Comparison of ENCODE assay signal across 13 mouse cellular contexts in genomic region chr12:77056748-77057370, GRCm38 (mm10).
A peak's percentile ranks its signal among the peaks of the same experiment; 100 is the strongest.
DNase-seq lines count a peak whose midpoint lies in the region; ATAC-seq lines count a peak whose summit lies in the region.
"Had no signal": no experiment of that assay in that cellular context is flagged by ENCODE, and none has a peak within 500 bp of the region (broad histone marks: within the 10 kb centered on the region; RNA-seq: fewer than 3 reads in every experiment).

No protein-coding gene starts in this region.

- peak; percentile 34; the same call in 1 of the 2 replicates for ATAC-seq in intestine, embryonic 16.5 days
- ATAC-seq in stomach, embryonic 15.5 days (ENCODE audit: insufficient read depth, low FRiP score, low read depth), result peak; percentile 70

- 64% methylated on average over 5 of the region's 5 CpGs for WGBS in intestine, embryonic 16.5 days
- WGBS in stomach, embryonic 15.5 days, result 50% methylated on average over 5 of the region's 5 CpGs

- H3K4me2 ChIP-seq in intestine, embryonic 16.5 days (ENCODE audit: low read depth, low read length), result no peak overlapping the region
- H3K4me2 ChIP-seq in stomach, embryonic 15.5 days, result no peak overlapping the region
- H3K4me2 ChIP-seq: limb, embryonic 13.5 days had no signal

- no peaks in the 10 kb centered on the region for H3K36me3 ChIP-seq in intestine, embryonic 16.5 days (ENCODE audit: control insufficient read depth, insufficient read depth, low read length)
- H3K36me3 ChIP-seq in stomach, embryonic 15.5 days, result no peaks in the 10 kb centered on the region
- H3K36me3 ChIP-seq: limb, embryonic 13.5 days had no signal

- 0 out of 2 replicates have a peak, but pooled peaks cover 2% of the 10 kb centered on the region for H3K27me3 ChIP-seq in intestine, embryonic 16.5 days (replicated peaks; ENCODE audit: control insufficient read depth, insufficient read depth, low read length)
- no peaks in the 10 kb centered on the region for H3K27me3 ChIP-seq in stomach, embryonic 15.5 days (replicated peaks)
- H3K27me3 ChIP-seq: limb, embryonic 13.5 days had no signal

- peaks cover 16% of the 10 kb centered on the region for H3K4me1 ChIP-seq in intestine, embryonic 16.5 days (ENCODE audit: control insufficient read depth, insufficient read depth, low read length)
- H3K4me1 ChIP-seq in stomach, embryonic 15.5 days, result peaks cover 22% of the 10 kb centered on the region

- no peak overlapping the region for H3K9ac ChIP-seq in intestine, embryonic 16.5 days (ENCODE audit: low read depth, low read length)
- no peak overlapping the region for H3K9ac ChIP-seq in stomach, embryonic 15.5 days
- H3K9ac ChIP-seq: limb, embryonic 13.5 days had no signal

- intact Hi-C loops in heart, postnatal 14 days (cut with DNase I), result loop anchor here (5.0 kb wide), 1 partner anchor 510 kb away; no protein-coding TSS in a partner anchor
- intact Hi-C loops in left cerebral cortex, postnatal 14 days (cut with DNase I), result no loop called here

- peak; percentile 92 for DNase-seq in heart, adult 11 months
- no peak for DNase-seq in heart, postnatal 14 days
- DNase-seq in ES-CJ7 (ENCODE audit: low read depth, low spot score), result peak; percentile 81
- DNase-seq in right cerebral cortex, adult 2 months (ENCODE audit: low spot score in 2 of 2), result no peak
- DNase-seq in left cerebral cortex, postnatal 14 days (ENCODE audit: low spot score in 2 of 2), result no peak
- no peak for DNase-seq in c-Kit-positive CD71-positive TER-119-positive erythroid progenitor cells, embryonic 14.5 days (ENCODE audit: low spot score)
- DNase-seq: adrenal gland, postnatal 25 days; cerebellum, adult 9-10 months; heart, postnatal 4 days; kidney, postnatal 25 days had no signal

- H3K4me3 ChIP-seq in intestine, embryonic 16.5 days (ENCODE audit: low read length), result no peak overlapping the region
- no peak overlapping the region for H3K4me3 ChIP-seq in stomach, embryonic 15.5 days (replicated peaks)
- H3K4me3 ChIP-seq: limb, embryonic 13.5 days had no signal

- H3K27ac ChIP-seq in intestine, embryonic 16.5 days (ENCODE audit: low read length), result 0 out of 2 replicates have a peak overlapping the region, but pooled peaks have one; percentile 13
- H3K27ac ChIP-seq in stomach, embryonic 15.5 days, result peak overlapping the region; percentile 45
- H3K27ac ChIP-seq: limb, embryonic 13.5 days had no signal

- no peaks in the 10 kb centered on the region for H3K9me3 ChIP-seq in intestine, embryonic 16.5 days (ENCODE audit: control insufficient read depth, low read length)
- H3K9me3 ChIP-seq in stomach, embryonic 15.5 days, result no peaks in the 10 kb centered on the region
- H3K9me3 ChIP-seq: limb, embryonic 13.5 days had no signal

Comparison
In these comparisons a context has a peak if more than half of its experiments do, and no peak if none do; other contexts are left out.
1. DNase-seq: peak in heart, adult 11 months (single experiment) and ES-CJ7 (single experiment); none in heart, postnatal 14 days (0 of 2), right cerebral cortex, adult 2 months (0 of 2), left cerebral cortex, postnatal 14 days (0 of 2) and c-Kit-positive CD71-positive TER-119-positive erythroid progenitor cells, embryonic 14.5 days (single experiment).